Mouse (Mus musculus): ENCODE measurements at regions not wholly inside any gene's neighbourhood (a gene's known extent, or its start where the extent isn't known, plus 50 kb on each side); places are given as distances from the start of the nearest gene placed in this dataset.
"Not testable (repeated sequence)": the region's sequence is repeated elsewhere in the genome, so short reads cannot be mapped to it uniquely, and the experiment has no call there.

DNA sequence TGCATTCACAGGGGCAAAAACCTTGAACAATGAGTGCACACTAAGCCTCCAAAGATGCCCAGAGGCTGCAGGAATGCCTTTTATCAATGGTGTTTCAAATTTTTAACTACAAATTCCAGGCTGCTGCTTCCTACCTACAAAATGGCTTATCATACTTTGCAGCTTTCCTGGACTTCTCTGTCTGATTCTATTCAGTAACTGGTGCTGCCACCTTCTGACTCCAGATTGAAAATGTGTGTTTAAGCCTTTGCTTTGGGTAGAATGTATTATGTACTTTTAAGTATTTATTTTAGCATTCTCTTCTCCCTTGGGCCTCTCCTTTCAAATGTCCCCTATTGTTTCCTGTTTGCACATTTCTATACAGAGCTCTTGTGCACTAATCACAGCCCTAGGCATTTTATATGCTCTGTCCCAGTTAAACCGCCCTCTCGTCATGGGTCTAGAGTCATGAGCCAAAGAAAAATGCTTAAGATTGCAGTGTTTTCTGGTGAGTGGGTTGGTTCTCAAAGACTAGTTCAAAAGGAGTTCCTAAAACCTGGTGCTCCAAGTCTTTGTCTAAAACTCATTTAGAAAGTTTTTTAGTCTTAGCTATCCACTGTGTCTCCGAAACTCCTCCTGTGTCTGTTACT, 472.3 kb upstream of the Dpp10 start:
- DNase-seq: peak; percentile 23

GRCm38 (mm10) chr1:124510492-124510891, 465.1 kb upstream of the Dpp10 start:
- no peak for DNase-seq

DNA sequence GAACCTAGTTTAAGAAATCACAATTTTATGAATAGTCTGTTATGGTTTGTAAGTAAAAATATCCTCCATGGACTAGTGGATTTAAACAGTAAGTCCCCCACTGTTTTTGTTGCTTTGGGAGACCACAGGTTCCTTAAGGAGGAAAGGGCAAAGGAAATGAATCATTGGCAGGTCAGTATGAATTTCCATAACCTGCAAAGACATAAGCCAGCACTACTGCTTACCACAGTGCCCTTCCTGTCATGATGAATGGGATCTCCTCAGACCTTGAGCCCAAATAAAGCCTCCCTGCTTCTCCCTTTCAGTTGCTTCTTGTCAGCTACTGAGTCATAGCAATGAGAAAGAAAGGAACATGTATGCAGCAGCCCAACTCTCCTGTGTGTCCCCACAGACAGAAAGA, 443.1 kb upstream of the Dpp10 start:
- DNase-seq: no peak

- DNase-seq: no peak
Observed at GRCm38 (mm10) chr1:124487965-124488364, 442.6 kb upstream of the Dpp10 start.

DNA sequence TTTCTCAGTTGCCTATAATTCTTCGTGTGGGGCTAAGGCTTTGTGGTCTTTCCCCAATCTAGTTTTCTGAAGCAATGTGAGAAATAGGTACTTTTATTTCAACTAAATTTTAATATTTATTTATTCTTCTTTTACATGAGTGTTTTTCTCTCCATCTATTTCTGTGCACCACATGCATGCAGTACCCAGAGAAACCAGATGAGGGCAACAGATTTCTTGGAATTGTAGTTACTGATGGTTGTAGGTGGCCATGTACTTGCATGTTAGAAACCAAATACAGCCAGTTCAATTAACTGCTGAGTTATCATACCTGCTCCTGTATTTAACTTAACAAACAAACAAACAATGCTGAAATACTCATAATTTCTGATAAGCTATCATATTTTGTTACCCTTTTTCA, 404.8 kb upstream of the Dpp10 start:
- DNase-seq: peak; percentile 40

GRCm38 (mm10) chr1:124439526-124439925, 394.2 kb upstream of the Dpp10 start:
- DNase-seq: no peak

DNA sequence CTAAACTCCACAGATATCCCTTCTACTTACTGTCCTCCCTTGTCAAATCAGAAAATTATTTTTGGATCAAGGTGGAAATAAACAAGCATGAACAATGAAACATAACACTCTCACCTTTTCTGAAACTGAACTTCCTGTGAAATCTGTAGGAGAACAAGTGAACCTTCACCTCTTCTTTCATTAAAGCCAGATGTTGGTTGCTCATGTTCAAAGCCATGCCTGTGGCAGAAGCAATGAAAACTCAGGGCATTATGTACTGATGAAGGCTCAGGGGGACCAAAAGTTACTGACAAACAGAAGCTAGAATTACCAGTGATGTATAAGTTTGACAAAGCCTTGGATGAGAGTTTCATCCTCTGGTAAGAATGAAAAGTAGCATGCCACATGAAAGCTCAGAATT, 390.5 kb upstream of the Dpp10 start:
- peak; percentile 13 for DNase-seq

- no peak for DNase-seq
Observed at GRCm38 (mm10) chr1:124429583-124429982, 384.2 kb upstream of the Dpp10 start.

DNA sequence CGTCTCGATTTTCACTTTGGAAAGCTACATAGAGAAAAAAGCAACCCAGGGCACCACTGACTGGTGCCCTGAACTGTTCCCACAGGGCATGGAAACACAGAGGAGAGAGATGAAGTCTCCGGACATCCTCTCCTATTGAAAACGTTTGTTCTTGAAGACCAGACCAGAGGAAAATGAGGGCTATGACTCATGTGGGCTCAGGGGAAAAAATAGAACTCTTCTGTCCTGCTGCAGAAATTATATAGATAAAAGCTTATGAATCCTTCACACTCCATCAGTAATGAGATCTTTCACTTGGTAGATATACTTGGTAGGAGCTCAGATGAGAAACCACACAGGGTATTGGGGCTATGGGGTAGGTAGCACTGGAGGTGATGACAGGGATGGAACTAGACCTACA, 371.4 kb upstream of the Dpp10 start:
- no peak for DNase-seq

DNA sequence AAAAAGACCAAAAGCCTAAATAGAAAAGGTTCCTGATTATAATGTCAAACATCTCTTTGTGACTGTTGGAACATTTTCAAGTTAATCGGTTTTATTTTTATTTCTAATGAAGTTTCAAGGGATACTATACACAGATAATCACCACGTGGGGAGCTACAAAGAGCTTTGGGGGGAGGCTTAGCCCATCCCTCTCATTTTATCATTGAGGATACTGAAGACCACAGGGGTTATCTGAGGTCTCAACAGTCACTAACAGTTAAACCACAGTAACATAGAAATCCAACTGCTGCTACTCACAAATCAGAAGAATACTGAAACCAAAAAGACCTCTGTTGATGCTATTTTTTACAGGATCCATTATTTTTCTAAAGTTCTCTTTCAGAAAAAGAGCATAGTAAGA, 364.9 kb upstream of the Dpp10 start:
- DNase-seq: no peak

GRCm38 (mm10) chr1:124409781-124410180, 364.4 kb upstream of the Dpp10 start:
- DNase-seq: no peak

DNA sequence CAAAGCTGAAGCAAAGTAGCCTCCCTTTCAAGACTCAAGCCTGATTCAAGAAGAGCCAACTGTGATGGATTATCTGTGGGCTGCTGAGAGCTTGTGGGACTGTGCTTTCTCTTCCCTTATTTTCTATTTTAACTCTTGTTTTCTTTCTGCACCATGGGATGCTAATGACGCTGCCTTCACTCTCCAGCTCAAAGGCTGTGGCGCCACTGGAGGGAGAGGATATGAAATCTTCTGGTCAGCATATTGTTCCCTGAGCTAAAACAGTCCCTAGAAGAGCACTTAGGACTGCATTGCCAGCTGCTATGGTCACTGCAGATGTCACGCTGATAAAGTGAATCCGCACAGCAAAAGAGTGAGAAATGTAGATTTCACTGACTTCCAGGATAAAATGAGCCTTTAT, 324.2 kb upstream of the Dpp10 start:
- DNase-seq: peak; percentile 4

GRCm38 (mm10) chr1:124348491-124348890, 303.1 kb upstream of the Dpp10 start:
- not testable (repeated sequence) for DNase-seq

GRCm38 (mm10) chr1:124339444-124339843, 294.1 kb upstream of the Dpp10 start:
- DNase-seq: no peak

GRCm38 (mm10) chr1:124338648-124339047, 293.3 kb upstream of the Dpp10 start:
- DNase-seq: no peak

- DNase-seq: peak; percentile 1
Observed at GRCm38 (mm10) chr1:124332294-124332693, 286.9 kb upstream of the Dpp10 start.

Measured in embryo, embryonic 11 days (tissue).